Mouse (Mus musculus): ENCODE measurements around the gene Rufy3. TPM values are rescaled to one million over a fixed set of nuclear protein-coding genes. Genes with fewer than 3 reads are reported as not detected.

Rufy3 gene
- polyA plus RNA-seq, 1 experiment from 2014 or later, result 13.5 TPM

GRCm38 (mm10) chr5:88632463-88632862 is 67.6 kb downstream of the Rufy3 start:
- Histone ChIP-seq H3K9ac (ENCODE audit: low read length) (no peak overlapping the region), H3K27ac (ENCODE audit: low read length) (no peak overlapping the region), H3K27me3 (ENCODE audit: control insufficient read depth, insufficient read depth, low read length) (no peaks in the 10 kb centered on the region), H3K4me2 (ENCODE audit: low read depth, low read length) (no peak overlapping the region), H3K36me3 (ENCODE audit: control insufficient read depth, insufficient read depth, low read length) (peaks cover 7% of the 10 kb centered on the region; the same call in 1 of the 2 replicates), H3K9me3 (replicated peaks; ENCODE audit: control insufficient read depth, low read length) (no peaks in the 10 kb centered on the region), H3K4me1 (ENCODE audit: control insufficient read depth, insufficient read depth, low read length) (no peaks in the 10 kb centered on the region), H3K4me3 (replicated peaks; ENCODE audit: low read length) (no peak overlapping the region)
- WGBS, result 85% methylated on average over 9 of the region's 9 CpGs
- ATAC-seq (ENCODE audit: insufficient read depth, low FRiP score), result no peak

- no peak overlapping the region for H3K4me2 ChIP-seq (ENCODE audit: low read depth, low read length)
- peaks cover 4% of the 10 kb centered on the region; the same call in 1 of the 2 replicates for H3K36me3 ChIP-seq (ENCODE audit: control insufficient read depth, insufficient read depth, low read length)
- WGBS, result 80% methylated on average over 5 of the region's 5 CpGs
- no peak overlapping the region for H3K9ac ChIP-seq (ENCODE audit: low read length)
- H3K27me3 ChIP-seq (ENCODE audit: control insufficient read depth, insufficient read depth, low read length), result no peaks in the 10 kb centered on the region
- H3K27ac ChIP-seq (ENCODE audit: low read length), result no peak overlapping the region
- H3K9me3 ChIP-seq (replicated peaks; ENCODE audit: control insufficient read depth, low read length), result no peaks in the 10 kb centered on the region
- H3K4me3 ChIP-seq (replicated peaks; ENCODE audit: low read length), result no peak overlapping the region
- no peak for ATAC-seq (ENCODE audit: insufficient read depth, low FRiP score)
- no peaks in the 10 kb centered on the region for H3K4me1 ChIP-seq (ENCODE audit: control insufficient read depth, insufficient read depth, low read length)
Measured at GRCm38 (mm10) chr5:88634076-88634475, 69.2 kb downstream of the Rufy3 start.

- no peaks in the 10 kb centered on the region for H3K27me3 ChIP-seq (ENCODE audit: control insufficient read depth, insufficient read depth, low read length)
- H3K27ac ChIP-seq (ENCODE audit: low read length), result no peak overlapping the region
- WGBS, result 75% methylated on average over 9 of the region's 9 CpGs
- no peak for ATAC-seq (ENCODE audit: insufficient read depth, low FRiP score)
- H3K36me3 ChIP-seq (ENCODE audit: control insufficient read depth, insufficient read depth, low read length), result peaks cover 12% of the 10 kb centered on the region; the same call in 1 of the 2 replicates
- H3K4me1 ChIP-seq (ENCODE audit: control insufficient read depth, insufficient read depth, low read length), result no peaks in the 10 kb centered on the region
- no peak overlapping the region for H3K9ac ChIP-seq (ENCODE audit: low read length)
- H3K4me2 ChIP-seq (ENCODE audit: low read depth, low read length), result no peak overlapping the region
- H3K9me3 ChIP-seq (replicated peaks; ENCODE audit: control insufficient read depth, low read length), result no peaks in the 10 kb centered on the region
- H3K4me3 ChIP-seq (replicated peaks; ENCODE audit: low read length), result no peak overlapping the region
Measured at GRCm38 (mm10) chr5:88642786-88643185, 77.9 kb downstream of the Rufy3 start.

- no peak overlapping the region for H3K9ac ChIP-seq (ENCODE audit: low read length)
- H3K4me2 ChIP-seq (ENCODE audit: low read depth, low read length), result no peak overlapping the region
- no peaks in the 10 kb centered on the region for H3K27me3 ChIP-seq (ENCODE audit: control insufficient read depth, insufficient read depth, low read length)
- peaks cover 17% of the 10 kb centered on the region; the same call in 1 of the 2 replicates for H3K36me3 ChIP-seq (ENCODE audit: control insufficient read depth, insufficient read depth, low read length)
- H3K4me3 ChIP-seq (replicated peaks; ENCODE audit: low read length), result no peak overlapping the region
- no peak for ATAC-seq (ENCODE audit: insufficient read depth, low FRiP score)
- no peaks in the 10 kb centered on the region for H3K4me1 ChIP-seq (ENCODE audit: control insufficient read depth, insufficient read depth, low read length)
- H3K9me3 ChIP-seq (replicated peaks; ENCODE audit: control insufficient read depth, low read length), result no peaks in the 10 kb centered on the region
- 85% methylated on average over 9 of the region's 9 CpGs for WGBS
- H3K27ac ChIP-seq (ENCODE audit: low read length), result no peak overlapping the region
Measured at GRCm38 (mm10) chr5:88643491-88643890, 78.7 kb downstream of the Rufy3 start.

- Histone ChIP-seq H3K27ac (ENCODE audit: low read length) (no peak overlapping the region), H3K4me3 (replicated peaks; ENCODE audit: low read length) (no peak overlapping the region), H3K9ac (ENCODE audit: low read length) (no peak overlapping the region), H3K4me1 (ENCODE audit: control insufficient read depth, insufficient read depth, low read length) (no peaks in the 10 kb centered on the region), H3K36me3 (ENCODE audit: control insufficient read depth, insufficient read depth, low read length) (peaks cover 21% of the 10 kb centered on the region; the same call in 1 of the 2 replicates), H3K27me3 (ENCODE audit: control insufficient read depth, insufficient read depth, low read length) (no peaks in the 10 kb centered on the region), H3K9me3 (replicated peaks; ENCODE audit: control insufficient read depth, low read length) (no peaks in the 10 kb centered on the region), H3K4me2 (ENCODE audit: low read depth, low read length) (no peak overlapping the region)
- 83% methylated on average over 2 of the region's 2 CpGs for WGBS
- no peak for ATAC-seq (ENCODE audit: insufficient read depth, low FRiP score)
Measured at GRCm38 (mm10) chr5:88644901-88645300, 80.1 kb downstream of the Rufy3 start.

- no peaks in the 10 kb centered on the region for H3K9me3 ChIP-seq (replicated peaks; ENCODE audit: control insufficient read depth, low read length)
- no peak for ATAC-seq (ENCODE audit: insufficient read depth, low FRiP score)
- peaks cover 21% of the 10 kb centered on the region; the same call in 1 of the 2 replicates for H3K36me3 ChIP-seq (ENCODE audit: control insufficient read depth, insufficient read depth, low read length)
- H3K27ac ChIP-seq (ENCODE audit: low read length), result no peak overlapping the region
- H3K4me3 ChIP-seq (replicated peaks; ENCODE audit: low read length), result no peak overlapping the region
- H3K27me3 ChIP-seq (ENCODE audit: control insufficient read depth, insufficient read depth, low read length), result no peaks in the 10 kb centered on the region
- H3K4me2 ChIP-seq (ENCODE audit: low read depth, low read length), result no peak overlapping the region
- no peak overlapping the region for H3K9ac ChIP-seq (ENCODE audit: low read length)
- WGBS, result 68% methylated on average over 5 of the region's 5 CpGs
- no peaks in the 10 kb centered on the region for H3K4me1 ChIP-seq (ENCODE audit: control insufficient read depth, insufficient read depth, low read length)
Measured at GRCm38 (mm10) chr5:88645405-88645804, 80.6 kb downstream of the Rufy3 start.

- Histone ChIP-seq H3K9ac (ENCODE audit: low read length) (no peak overlapping the region), H3K4me2 (ENCODE audit: low read depth, low read length) (no peak overlapping the region), H3K27ac (ENCODE audit: low read length) (no peak overlapping the region), H3K27me3 (ENCODE audit: control insufficient read depth, insufficient read depth, low read length) (no peaks in the 10 kb centered on the region), H3K4me3 (replicated peaks; ENCODE audit: low read length) (no peak overlapping the region), H3K36me3 (ENCODE audit: control insufficient read depth, insufficient read depth, low read length) (peaks cover 26% of the 10 kb centered on the region), H3K9me3 (replicated peaks; ENCODE audit: control insufficient read depth, low read length) (no peaks in the 10 kb centered on the region), H3K4me1 (ENCODE audit: control insufficient read depth, insufficient read depth, low read length) (no peaks in the 10 kb centered on the region)
- WGBS, result 75% methylated on average over 17 of the region's 17 CpGs
- ATAC-seq (ENCODE audit: insufficient read depth, low FRiP score), result no peak
Measured at GRCm38 (mm10) chr5:88649250-88650173, 84.7 kb downstream of the Rufy3 start.

GRCm38 (mm10) chr5:88652589-88652988 is 87.7 kb downstream of the Rufy3 start:
- Histone ChIP-seq H3K4me1 (ENCODE audit: control insufficient read depth, insufficient read depth, low read length) (no peaks in the 10 kb centered on the region), H3K9me3 (replicated peaks; ENCODE audit: control insufficient read depth, low read length) (no peaks in the 10 kb centered on the region), H3K9ac (ENCODE audit: low read length) (no peak overlapping the region), H3K27ac (ENCODE audit: low read length) (no peak overlapping the region), H3K4me3 (replicated peaks; ENCODE audit: low read length) (no peak overlapping the region), H3K36me3 (ENCODE audit: control insufficient read depth, insufficient read depth, low read length) (peaks cover 16% of the 10 kb centered on the region), H3K4me2 (ENCODE audit: low read depth, low read length) (no peak overlapping the region), H3K27me3 (ENCODE audit: control insufficient read depth, insufficient read depth, low read length) (no peaks in the 10 kb centered on the region)
- ATAC-seq (ENCODE audit: insufficient read depth, low FRiP score), result no peak
- 79% methylated on average over 5 of the region's 5 CpGs for WGBS

GRCm38 (mm10) chr5:88657868-88658267 is 93.0 kb downstream of the Rufy3 start:
- ATAC-seq (ENCODE audit: insufficient read depth, low FRiP score), result no peak
- H3K4me2 ChIP-seq (ENCODE audit: low read depth, low read length), result no peak overlapping the region
- H3K27ac ChIP-seq (ENCODE audit: low read length), result no peak overlapping the region
- H3K36me3 ChIP-seq (ENCODE audit: control insufficient read depth, insufficient read depth, low read length), result peaks cover 19% of the 10 kb centered on the region
- WGBS, result 97% methylated on average over 1 of the region's 1 CpGs
- no peaks in the 10 kb centered on the region for H3K9me3 ChIP-seq (replicated peaks; ENCODE audit: control insufficient read depth, low read length)
- H3K27me3 ChIP-seq (ENCODE audit: control insufficient read depth, insufficient read depth, low read length), result no peaks in the 10 kb centered on the region
- H3K9ac ChIP-seq (ENCODE audit: low read length), result no peak overlapping the region
- H3K4me3 ChIP-seq (replicated peaks; ENCODE audit: low read length), result no peak overlapping the region
- no peaks in the 10 kb centered on the region for H3K4me1 ChIP-seq (ENCODE audit: control insufficient read depth, insufficient read depth, low read length)
